Mouse (Mus musculus): ENCODE data around the gene Eif3g. TPM values are rescaled to one million over a fixed set of nuclear protein-coding genes. Genes with fewer than 3 reads are reported as not detected.
A peak's percentile ranks its signal among the peaks of the same experiment; 100 is the strongest.

Eif3g gene
- polyA plus RNA-seq, 1 experiment, result 99.1 TPM

DNA sequence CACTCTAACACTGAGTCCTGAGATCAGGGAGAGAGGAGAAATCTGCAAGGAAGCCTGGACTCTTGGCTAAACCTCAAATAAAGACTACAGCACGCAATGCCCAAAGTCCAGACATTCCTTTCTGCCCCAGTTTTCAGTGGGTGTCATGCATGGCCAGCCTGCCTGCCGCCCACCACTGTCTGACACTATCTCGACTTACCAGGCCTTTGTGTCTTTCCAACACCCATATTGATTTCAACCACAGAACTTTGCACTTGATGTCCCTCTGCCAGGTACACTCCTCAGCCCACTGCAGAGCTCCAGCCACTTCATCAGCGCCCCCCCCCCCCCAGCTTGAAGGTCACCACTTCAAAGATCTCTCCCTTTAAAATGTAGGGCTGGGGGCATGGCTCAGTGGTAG lies 36.2 kb downstream of the Eif3g start:
- no peak overlapping the region for H3K27ac ChIP-seq (ENCODE audit: control insufficient read depth, insufficient read depth, low read depth, low read length, poor library complexity)
- 51% methylated on average over 4 of the region's 4 CpGs for WGBS
- TF ChIP-seq CTCF (IDR thresholded peaks at IDR 0.05; ENCODE audit: control insufficient read depth, insufficient read depth, low read length), result no peak
- TF ChIP-seq POLR2A (IDR thresholded peaks at IDR 0.05; ENCODE audit: borderline replicate concordance, control insufficient read depth, low read depth, low read length), result no peak

DNA sequence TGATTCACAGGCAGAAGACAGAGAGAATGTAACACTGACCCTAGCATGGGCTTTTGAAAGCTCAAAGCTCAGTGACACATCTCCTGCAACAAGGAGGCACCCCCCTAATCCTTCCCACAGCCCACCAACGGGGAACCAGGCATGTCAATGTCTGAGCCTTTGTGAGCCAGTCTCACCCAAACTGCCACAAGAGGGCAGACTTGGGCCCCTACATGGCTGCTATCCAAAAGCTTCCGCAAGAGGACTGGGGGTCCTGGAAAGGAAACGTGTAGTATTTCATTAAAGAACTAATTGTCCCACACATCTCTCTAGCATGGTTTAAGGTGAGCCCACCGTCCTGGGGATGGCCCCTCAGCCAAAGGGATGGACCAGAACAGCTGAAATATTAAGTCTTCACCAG lies 36.6 kb downstream of the Eif3g start:
- 8% methylated on average over 4 of the region's 4 CpGs for WGBS
- Histone ChIP-seq H3K27ac (ENCODE audit: control insufficient read depth, insufficient read depth, low read depth, low read length, poor library complexity) (no peak overlapping the region), H3K4me3 (replicated peaks; ENCODE audit: control insufficient read depth, low read depth, low read length) (no peak overlapping the region), H3K4me1 (ENCODE audit: control insufficient read depth, insufficient read depth, low read length) (no peaks in the 10 kb centered on the region)
- peak; percentile 55 for TF ChIP-seq CTCF (IDR thresholded peaks at IDR 0.05; ENCODE audit: control insufficient read depth, insufficient read depth, low read length)
- TF ChIP-seq POLR2A (IDR thresholded peaks at IDR 0.05; ENCODE audit: borderline replicate concordance, control insufficient read depth, low read depth, low read length), result no peak

More for the DNA sequence above, 36.2 kb downstream of the Eif3g start:
- no peak overlapping the region for H3K4me3 ChIP-seq (replicated peaks; ENCODE audit: control insufficient read depth, low read depth, low read length)
- no peaks in the 10 kb centered on the region for H3K4me1 ChIP-seq (ENCODE audit: control insufficient read depth, insufficient read depth, low read length)

GRCm38 (mm10) chr9:20859926-20860325 lies 38.5 kb downstream of the Eif3g start:
- no peak overlapping the region for H3K4me3 ChIP-seq (replicated peaks; ENCODE audit: control insufficient read depth, low read depth, low read length)
- H3K4me1 ChIP-seq (ENCODE audit: control insufficient read depth, insufficient read depth, low read length), result no peaks in the 10 kb centered on the region
- no peak overlapping the region for H3K27ac ChIP-seq (ENCODE audit: control insufficient read depth, insufficient read depth, low read depth, low read length, poor library complexity)
- 38% methylated on average over 6 of the region's 6 CpGs for WGBS
- TF ChIP-seq POLR2A (IDR thresholded peaks at IDR 0.05; ENCODE audit: borderline replicate concordance, control insufficient read depth, low read depth, low read length) (no peak), CTCF (IDR thresholded peaks at IDR 0.05; ENCODE audit: control insufficient read depth, insufficient read depth, low read length) (no peak)

GRCm38 (mm10) chr9:20857131-20857530 lies 41.3 kb downstream of the Eif3g start:
- H3K27ac ChIP-seq (ENCODE audit: control insufficient read depth, insufficient read depth, low read depth, low read length, poor library complexity), result no peak overlapping the region
- H3K4me1 ChIP-seq (ENCODE audit: control insufficient read depth, insufficient read depth, low read length), result no peaks in the 10 kb centered on the region
- no peak overlapping the region for H3K4me3 ChIP-seq (replicated peaks; ENCODE audit: control insufficient read depth, low read depth, low read length)
- TF ChIP-seq POLR2A (IDR thresholded peaks at IDR 0.05; ENCODE audit: borderline replicate concordance, control insufficient read depth, low read depth, low read length) (no peak), CTCF (IDR thresholded peaks at IDR 0.05; ENCODE audit: control insufficient read depth, insufficient read depth, low read length) (peak; percentile 9; the same call in 1 of the 2 replicates)
- WGBS, result 5% methylated on average over 6 of the region's 6 CpGs

DNA sequence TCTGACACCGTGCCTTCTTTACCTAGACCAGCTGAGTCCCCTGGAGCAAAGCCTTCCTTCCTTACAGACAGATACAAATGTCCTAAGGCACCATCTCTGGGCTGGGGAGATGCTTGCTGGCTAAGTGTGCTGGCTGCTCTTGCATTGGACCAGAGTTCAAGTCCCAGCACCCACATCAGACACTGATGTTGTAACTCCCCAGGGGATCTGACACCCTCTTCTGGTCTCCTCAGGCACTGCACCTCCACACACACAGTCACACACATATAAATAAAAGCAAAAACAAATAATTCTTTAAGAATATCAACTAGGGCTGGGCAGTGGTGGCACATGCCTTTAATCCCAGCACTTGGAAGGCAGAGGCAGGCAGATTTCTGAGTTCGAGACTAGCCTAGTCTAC lies 48.2 kb downstream of the Eif3g start:
- no peaks in the 10 kb centered on the region for H3K4me1 ChIP-seq (ENCODE audit: control insufficient read depth, insufficient read depth, low read length)
- no peak overlapping the region for H3K27ac ChIP-seq (ENCODE audit: control insufficient read depth, insufficient read depth, low read depth, low read length, poor library complexity)
- TF ChIP-seq POLR2A (IDR thresholded peaks at IDR 0.05; ENCODE audit: borderline replicate concordance, control insufficient read depth, low read depth, low read length) (no peak), CTCF (IDR thresholded peaks at IDR 0.05; ENCODE audit: control insufficient read depth, insufficient read depth, low read length) (no peak)
- no peak overlapping the region for H3K4me3 ChIP-seq (replicated peaks; ENCODE audit: control insufficient read depth, low read depth, low read length)
- 80% methylated on average over 2 of the region's 2 CpGs for WGBS

Other genes starting within 250 kb of the Eif3g start
- 4.3 and 8.3 TPM in 2 replicates for gene Pin1, start 246.5 kb downstream of the Eif3g start, polyA plus RNA-seq (2011; ENCODE audit: insufficient read depth, insufficient read length, low replicate concordance, missing spikeins)
- 1.1 TPM in 1 of 2 replicates, not detected in the other for gene Olfm2, start 152.3 kb downstream of the Eif3g start, polyA plus RNA-seq (2011; ENCODE audit: insufficient read depth, insufficient read length, low replicate concordance, missing spikeins)
- 7.3 and 15.3 TPM in 2 replicates for gene Col5a3, start 83.6 kb downstream of the Eif3g start, polyA plus RNA-seq (2011; ENCODE audit: insufficient read depth, insufficient read length, low replicate concordance, missing spikeins)
- gene Rdh8, start 80.1 kb downstream of the Eif3g start, polyA plus RNA-seq (2011; ENCODE audit: insufficient read depth, insufficient read length, low replicate concordance, missing spikeins), result not detected in 2 replicates
- gene A230050P20Rik, start 30.0 kb downstream of the Eif3g start, polyA plus RNA-seq (2011; ENCODE audit: insufficient read depth, insufficient read length, low replicate concordance, missing spikeins), result 13.1 and 28.5 TPM in 2 replicates
- gene Angptl6, start 18.9 kb downstream of the Eif3g start, polyA plus RNA-seq (2011; ENCODE audit: insufficient read depth, insufficient read length, low replicate concordance, missing spikeins), result 1.6 TPM in 1 of 2 replicates, not detected in the other
- 41.9 and 69.7 TPM in 2 replicates for gene Ppan, start 10.4 kb downstream of the Eif3g start, polyA plus RNA-seq (2011; ENCODE audit: insufficient read depth, insufficient read length, low replicate concordance, missing spikeins)
- 83.7 and 98.4 TPM in 2 replicates for gene Dnmt1, start 61.3 kb upstream of the Eif3g start, polyA plus RNA-seq (2011; ENCODE audit: insufficient read depth, insufficient read length, low replicate concordance, missing spikeins)
- 0.84 and 2.2 TPM in 2 replicates for gene S1pr2, start 78.2 kb upstream of the Eif3g start, polyA plus RNA-seq (2011; ENCODE audit: insufficient read depth, insufficient read length, low replicate concordance, missing spikeins)
- 13.8 and 27.4 TPM in 2 replicates for gene Mrpl4, start 104.1 kb upstream of the Eif3g start, polyA plus RNA-seq (2011; ENCODE audit: insufficient read depth, insufficient read length, low replicate concordance, missing spikeins)
- 4.4 and 15.3 TPM in 2 replicates for gene Icam1, start 117.4 kb upstream of the Eif3g start, polyA plus RNA-seq (2011; ENCODE audit: insufficient read depth, insufficient read length, low replicate concordance, missing spikeins)
- gene Icam4, start 130.8 kb upstream of the Eif3g start, polyA plus RNA-seq (2011; ENCODE audit: insufficient read depth, insufficient read length, low replicate concordance, missing spikeins), result 31.6 and 34.0 TPM in 2 replicates
- 1.5 and 1.7 TPM in 2 replicates for gene Icam5, start 133.4 kb upstream of the Eif3g start, polyA plus RNA-seq (2011; ENCODE audit: insufficient read depth, insufficient read length, low replicate concordance, missing spikeins)
- not detected in 2 replicates for gene Zglp1, start 168.5 kb upstream of the Eif3g start, polyA plus RNA-seq (2011; ENCODE audit: insufficient read depth, insufficient read length, low replicate concordance, missing spikeins)
- 1.7 TPM in 1 of 2 replicates, not detected in the other for gene Gm49373, start 174.5 kb upstream of the Eif3g start, polyA plus RNA-seq (2011; ENCODE audit: insufficient read depth, insufficient read length, low replicate concordance, missing spikeins)
- 15.2 and 41.9 TPM in 2 replicates for gene Fdx1l, start 175.0 kb upstream of the Eif3g start, polyA plus RNA-seq (2011; ENCODE audit: insufficient read depth, insufficient read length, low replicate concordance, missing spikeins)
- 2.5 and 4.9 TPM in 2 replicates for gene Gm38431, start 193.4 kb upstream of the Eif3g start, polyA plus RNA-seq (2011; ENCODE audit: insufficient read depth, insufficient read length, low replicate concordance, missing spikeins)
- gene Raver1, start 193.4 kb upstream of the Eif3g start, polyA plus RNA-seq (2011; ENCODE audit: insufficient read depth, insufficient read length, low replicate concordance, missing spikeins), result 9.6 and 20.5 TPM in 2 replicates
- gene Tyk2, start 232.6 kb upstream of the Eif3g start, polyA plus RNA-seq (2011; ENCODE audit: insufficient read depth, insufficient read length, low replicate concordance, missing spikeins), result 15.0 and 27.9 TPM in 2 replicates